Mouse (Mus musculus) hindbrain, embryonic 11.5 days (tissue): ENCODE results near the gene Fgfr1op2. TPM values are rescaled to one million over a fixed set of nuclear protein-coding genes. Genes with fewer than 3 reads are reported as not detected.

Experiments
- ATAC-seq: fragments of 200-750 bp; cut with Nextera tagmentation; 2 replicates; pipeline ENCODE4 v1.8.0; 2017; ENCODE audit warnings: mild to moderate bottlenecking, moderate TSS enrichment, moderate library complexity; ENCODE audit not compliant: low FRiP score
- DNase-seq: peaks from one replicate; pipeline ENCODE4 v3.0.0-alpha.2; 2015; ENCODE audit warnings: low spot score
- H3K27ac ChIP-seq: fragments of 300-500 bp; sonication (generic); 2 replicates; pipeline ENCODE4 v1.5.1; 2014; ENCODE audit warnings: mild to moderate bottlenecking, low read depth, low read length
- H3K27me3 ChIP-seq: fragments of 300-500 bp; sonication (generic); 2 replicates; pipeline ENCODE4 v1.6.1; 2014; ENCODE audit warnings: mild to moderate bottlenecking, low read length, moderate library complexity, mixed read lengths; ENCODE audit not compliant: control insufficient read depth, insufficient read depth
- H3K36me3 ChIP-seq: fragments of 300-500 bp; sonication (generic); 2 replicates; pipeline ENCODE4 v1.6.1; 2014; ENCODE audit warnings: mild to moderate bottlenecking, low read length, moderate library complexity, mixed read lengths; ENCODE audit not compliant: control insufficient read depth, insufficient read depth
- H3K4me1 ChIP-seq: fragments of 300-500 bp; sonication (generic); replicated peaks from 2 replicates; pipeline ENCODE4 v1.6.1; 2014; ENCODE audit warnings: low read length, mixed read lengths; ENCODE audit not compliant: control insufficient read depth, insufficient read depth
- H3K4me2 ChIP-seq: fragments of 300-500 bp; sonication (generic); replicated peaks from 2 replicates; pipeline ENCODE4 v1.6.1; 2014; ENCODE audit warnings: mild to moderate bottlenecking, low read depth, low read length
- H3K4me3 ChIP-seq: fragments of 300-500 bp; sonication (generic); 2 replicates; pipeline ENCODE4 v1.5.1; 2014; ENCODE audit warnings: low read depth, low read length
- H3K9ac ChIP-seq: fragments of 300-500 bp; sonication (generic); 2 replicates; pipeline ENCODE4 v1.6.1; 2014; ENCODE audit warnings: low read depth, low read length
- H3K9me3 ChIP-seq: fragments of 300-500 bp; sonication (generic); 2 replicates; pipeline ENCODE4 v1.6.1; 2016; ENCODE audit warnings: low read length; ENCODE audit not compliant: control insufficient read depth
- WGBS: fragments of 180-500 bp; shearing (Covaris S2); extraction: QIAGEN DNeasy Blood & Tissue Kit; methylation state at CpG from one replicate; pipeline ENCODE4 v1.1.7; 2014; 5-methylcytosine and 5-hydroxymethylcytosine counted together
- polyA plus RNA-seq: library from polyadenylated mRNA; unstranded; fragments of >200 nt; fragmentation: Nextera tagmentation; extraction: Ambion mirVana; gene quantifications from 2 replicates; pipeline ENCODE4 v1.2.1, GENCODE M21; 2014

Fgfr1op2 gene
- 79.8 and 85.1 TPM in 2 replicates for polyA plus RNA-seq

GRCm38 (mm10) chr6:146576903-146577302 is at the start of gene Fgfr1op2:
Fgfr1op2 (plus strand) TSS chr6:146577203.
- H3K36me3 ChIP-seq, result no peaks in the 10 kb centered on the region
- ATAC-seq (no peak), DNase-seq (no peak)
- H3K9ac ChIP-seq, result peak within 1 kb of the TSS; percentile 87
- H3K4me2 ChIP-seq, result peak within 1 kb of the TSS; percentile 63
- H3K4me3 ChIP-seq, result peak within 1 kb of the TSS; percentile 97
- H3K27ac ChIP-seq, result peak within 1 kb of the TSS; percentile 92
- WGBS, result under 1% methylated on average over 13 of the region's 13 CpGs
- H3K4me1 ChIP-seq, result no peaks in the 10 kb centered on the region
- no peaks in the 10 kb centered on the region for H3K9me3 ChIP-seq
- no peaks in the 10 kb centered on the region for H3K27me3 ChIP-seq

DNA sequence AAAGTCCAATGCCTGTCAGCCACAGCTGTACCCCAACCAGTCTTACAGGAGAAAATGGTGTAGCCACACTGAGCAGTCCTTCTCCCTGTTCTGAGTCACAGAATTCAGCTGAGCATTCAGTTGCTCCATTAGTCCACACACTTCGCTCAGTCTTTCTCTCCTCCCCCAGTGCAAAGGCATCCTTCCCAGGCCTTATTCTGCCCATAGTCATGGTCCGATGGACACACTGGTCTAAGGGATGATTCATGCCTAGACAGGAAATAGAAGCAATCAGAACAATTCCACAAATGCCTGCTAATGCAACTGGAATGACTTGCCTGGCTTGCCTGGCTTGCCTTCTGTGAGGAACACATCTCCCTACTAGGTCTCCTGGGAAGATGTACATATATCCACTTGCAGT is 49.5 kb upstream of the Fgfr1op2 start:
- DNase-seq (no peak), ATAC-seq (no peak)
- WGBS, result 82% methylated on average over 2 of the region's 2 CpGs
- Histone ChIP-seq H3K4me2 (no peak overlapping the region), H3K36me3 (no peaks in the 10 kb centered on the region), H3K9ac (no peak overlapping the region), H3K4me3 (no peak overlapping the region), H3K4me1 (no peaks in the 10 kb centered on the region), H3K27ac (no peak overlapping the region), H3K27me3 (no peaks in the 10 kb centered on the region), H3K9me3 (no peaks in the 10 kb centered on the region)

DNA sequence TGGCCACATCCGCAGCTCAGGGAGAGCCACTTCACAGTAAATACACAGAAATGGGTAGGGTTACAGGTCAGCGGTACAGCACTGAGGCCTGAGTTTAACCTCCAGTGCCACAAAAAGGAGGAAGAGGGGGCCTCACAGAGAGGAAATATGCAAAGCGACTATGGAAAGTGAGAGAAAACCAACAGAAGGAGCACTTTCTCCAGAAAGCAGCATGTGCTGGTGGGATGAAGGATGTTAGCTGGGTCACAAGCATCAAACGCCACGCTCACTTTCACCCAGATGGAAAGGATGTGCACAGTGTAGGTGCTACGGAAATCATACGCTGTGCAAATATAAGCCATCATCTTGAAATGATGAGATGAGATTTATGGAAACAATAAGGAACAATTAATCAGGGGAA is 46.6 kb upstream of the Fgfr1op2 start:
- no peak overlapping the region for H3K9ac ChIP-seq
- no peak overlapping the region for H3K27ac ChIP-seq
- no peak overlapping the region for H3K4me2 ChIP-seq
- no peaks in the 10 kb centered on the region for H3K9me3 ChIP-seq
- H3K4me3 ChIP-seq, result no peak overlapping the region
- no peaks in the 10 kb centered on the region for H3K27me3 ChIP-seq
- no peaks in the 10 kb centered on the region for H3K36me3 ChIP-seq
- WGBS, result 77% methylated on average over 7 of the region's 7 CpGs
- DNase-seq (no peak), ATAC-seq (no peak)
- H3K4me1 ChIP-seq, result no peaks in the 10 kb centered on the region

GRCm38 (mm10) chr6:146530769-146531168 is 46.2 kb upstream of the Fgfr1op2 start:
- H3K9me3 ChIP-seq, result no peaks in the 10 kb centered on the region
- H3K4me1 ChIP-seq, result no peaks in the 10 kb centered on the region
- H3K36me3 ChIP-seq, result no peaks in the 10 kb centered on the region
- ATAC-seq (no peak), DNase-seq (no peak)
- 69% methylated on average over 5 of the region's 5 CpGs for WGBS
- H3K27me3 ChIP-seq, result no peaks in the 10 kb centered on the region
- no peak overlapping the region for H3K9ac ChIP-seq
- H3K27ac ChIP-seq, result no peak overlapping the region
- no peak overlapping the region for H3K4me3 ChIP-seq
- no peak overlapping the region for H3K4me2 ChIP-seq

DNA sequence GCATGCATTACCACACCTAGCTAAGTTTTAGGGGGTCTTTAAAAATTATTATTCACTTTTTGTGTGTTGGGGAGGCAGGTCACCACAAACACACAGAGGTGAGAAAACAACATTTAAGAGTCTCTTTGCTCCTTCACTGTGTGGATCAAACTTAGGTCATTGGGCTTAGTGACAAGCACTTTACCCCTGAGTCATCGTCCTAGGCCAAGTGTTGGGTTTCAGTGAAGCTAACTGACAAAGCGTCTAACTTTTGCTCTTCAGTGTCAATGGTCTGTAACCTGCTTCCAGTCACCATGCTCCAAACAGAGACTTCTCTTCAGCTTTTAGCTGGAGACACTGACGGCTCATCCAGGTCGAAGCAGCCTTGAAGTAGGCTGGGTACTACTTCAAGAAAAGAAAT is 43.9 kb upstream of the Fgfr1op2 start:
- no peaks in the 10 kb centered on the region for H3K36me3 ChIP-seq
- H3K4me2 ChIP-seq, result no peak overlapping the region
- no peaks in the 10 kb centered on the region for H3K9me3 ChIP-seq
- no peaks in the 10 kb centered on the region for H3K4me1 ChIP-seq
- no peak for ATAC-seq
- DNase-seq, result no peak
- no peak overlapping the region for H3K4me3 ChIP-seq
- H3K27me3 ChIP-seq, result no peaks in the 10 kb centered on the region
- no peak overlapping the region for H3K9ac ChIP-seq
- WGBS, result 90% methylated on average over 4 of the region's 4 CpGs
- no peak overlapping the region for H3K27ac ChIP-seq

GRCm38 (mm10) chr6:146535501-146535900 is 41.5 kb upstream of the Fgfr1op2 start:
- H3K27ac ChIP-seq, result no peak overlapping the region
- WGBS, result 93% methylated on average over 5 of the region's 5 CpGs
- no peaks in the 10 kb centered on the region for H3K36me3 ChIP-seq
- no peak overlapping the region for H3K4me2 ChIP-seq
- H3K9ac ChIP-seq, result no peak overlapping the region
- no peaks in the 10 kb centered on the region for H3K4me1 ChIP-seq
- ATAC-seq, result no peak
- no peak overlapping the region for H3K4me3 ChIP-seq
- DNase-seq, result no peak
- H3K9me3 ChIP-seq, result no peaks in the 10 kb centered on the region
- H3K27me3 ChIP-seq, result no peaks in the 10 kb centered on the region

- H3K27ac ChIP-seq, result no peak overlapping the region
- H3K9ac ChIP-seq, result no peak overlapping the region
- H3K4me3 ChIP-seq, result no peak overlapping the region
- no peaks in the 10 kb centered on the region for H3K27me3 ChIP-seq
- no peaks in the 10 kb centered on the region for H3K36me3 ChIP-seq
- H3K4me1 ChIP-seq, result no peaks in the 10 kb centered on the region
- DNase-seq (no peak), ATAC-seq (no peak)
- WGBS, result 91% methylated on average over 4 of the region's 4 CpGs
- H3K4me2 ChIP-seq, result no peak overlapping the region
- H3K9me3 ChIP-seq, result no peaks in the 10 kb centered on the region
Observed at GRCm38 (mm10) chr6:146537111-146537510, 39.9 kb upstream of the Fgfr1op2 start.

- no peak overlapping the region for H3K27ac ChIP-seq
- no peak overlapping the region for H3K9ac ChIP-seq
- WGBS, result 58% methylated on average over 2 of the region's 2 CpGs
- no peaks in the 10 kb centered on the region for H3K9me3 ChIP-seq
- no peak for DNase-seq
- H3K4me3 ChIP-seq, result no peak overlapping the region
- no peaks in the 10 kb centered on the region for H3K36me3 ChIP-seq
- no peak overlapping the region for H3K4me2 ChIP-seq
- no peaks in the 10 kb centered on the region for H3K27me3 ChIP-seq
- no peak for ATAC-seq
- no peaks in the 10 kb centered on the region for H3K4me1 ChIP-seq
Observed at GRCm38 (mm10) chr6:146538071-146538470, 38.9 kb upstream of the Fgfr1op2 start.

GRCm38 (mm10) chr6:146538661-146539060 is 38.3 kb upstream of the Fgfr1op2 start:
- H3K4me1 ChIP-seq, result no peaks in the 10 kb centered on the region
- H3K36me3 ChIP-seq, result no peaks in the 10 kb centered on the region
- H3K9me3 ChIP-seq, result no peaks in the 10 kb centered on the region
- 62% methylated on average over 4 of the region's 4 CpGs for WGBS
- DNase-seq, result no peak
- no peaks in the 10 kb centered on the region for H3K27me3 ChIP-seq
- no peak overlapping the region for H3K4me3 ChIP-seq
- no peak overlapping the region for H3K4me2 ChIP-seq
- ATAC-seq, result no peak
- H3K9ac ChIP-seq, result no peak overlapping the region
- H3K27ac ChIP-seq, result no peak overlapping the region
